Mouse (Mus musculus) activated CD4-positive, CD25-positive, alpha-beta regulatory T cell, adult 4 months (primary cell): ENCODE measurements around the gene Adcy3. TPM values are rescaled to one million over a fixed set of nuclear protein-coding genes. Genes with fewer than 3 reads are reported as not detected.
A peak's percentile ranks its signal among the peaks of the same experiment; 100 is the strongest.
"Not testable (repeated sequence)": the region's sequence is repeated elsewhere in the genome, so short reads cannot be mapped to it uniquely, and the experiment has no call there.

Experiments
- ATAC-seq: one replicate; pipeline ENCODE4 v1.8.0; 2017
- polyA plus RNA-seq, 2 experiments: library from polyadenylated mRNA; unstranded; fragments of 100-300 nt; shearing (Covaris generic); gene quantifications; one replicate each; pipeline ENCODE4 v1.2.1; 2017

Gene Adcy3
- polyA plus RNA-seq, 2 experiments from 2014 or later = 4.1 to 5.0 TPM

GRCm38 (mm10) chr12:4184648-4185047 lies 51.7 kb downstream of the Adcy3 start:
- ATAC-seq = no peak

GRCm38 (mm10) chr12:4188171-4189059 lies 55.5 kb downstream of the Adcy3 start:
- no peak for ATAC-seq

DNA sequence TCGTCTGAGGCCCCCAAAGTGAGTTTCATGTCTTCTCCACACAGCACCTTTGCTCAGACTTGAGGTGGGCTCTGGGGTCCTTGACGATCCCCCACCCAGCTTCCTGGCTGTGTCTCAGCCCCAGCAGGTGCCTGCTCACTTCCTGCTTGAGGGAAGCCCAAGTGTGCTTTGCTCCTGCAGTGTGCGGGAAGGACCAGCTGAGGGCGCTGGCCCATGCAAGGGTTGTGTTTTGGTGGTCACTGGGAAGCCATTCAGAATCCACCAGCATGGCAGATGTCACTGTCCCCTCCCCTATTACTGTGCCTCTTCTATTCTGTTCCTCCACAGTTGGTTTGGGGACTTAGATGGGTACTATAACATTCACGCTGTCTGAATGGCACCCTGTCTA lies 56.2 kb downstream of the Adcy3 start:
- ATAC-seq = no peak

- no peak for ATAC-seq
These were observed 59.6 kb downstream of the Adcy3 start for GRCm38 (mm10) chr12:4192514-4192913.

- ATAC-seq = no peak
These were observed 60.3 kb downstream of the Adcy3 start for GRCm38 (mm10) chr12:4193025-4193740.

- ATAC-seq = no peak
These were observed 61.7 kb downstream of the Adcy3 start for GRCm38 (mm10) chr12:4194643-4195042.

DNA sequence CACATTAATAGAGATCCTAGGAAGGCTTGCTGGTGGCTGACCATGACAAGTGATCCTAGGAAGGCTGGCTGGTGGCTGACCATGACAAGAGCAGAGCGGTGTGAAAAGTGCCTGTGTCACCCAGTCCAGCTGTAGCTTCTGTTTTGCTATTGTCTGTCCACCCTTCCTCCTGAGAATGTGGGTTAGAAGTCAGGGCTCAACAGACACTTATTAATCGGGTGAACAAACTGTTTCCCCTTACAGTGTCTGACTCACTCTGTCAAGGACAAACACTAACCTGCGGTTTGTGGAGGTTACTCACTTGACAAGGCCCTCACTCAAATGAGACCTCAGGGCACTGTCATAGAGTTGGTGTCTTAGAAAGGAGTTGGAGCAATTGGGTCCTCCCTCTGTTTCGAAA lies 65.8 kb downstream of the Adcy3 start:
- no peak for ATAC-seq

DNA sequence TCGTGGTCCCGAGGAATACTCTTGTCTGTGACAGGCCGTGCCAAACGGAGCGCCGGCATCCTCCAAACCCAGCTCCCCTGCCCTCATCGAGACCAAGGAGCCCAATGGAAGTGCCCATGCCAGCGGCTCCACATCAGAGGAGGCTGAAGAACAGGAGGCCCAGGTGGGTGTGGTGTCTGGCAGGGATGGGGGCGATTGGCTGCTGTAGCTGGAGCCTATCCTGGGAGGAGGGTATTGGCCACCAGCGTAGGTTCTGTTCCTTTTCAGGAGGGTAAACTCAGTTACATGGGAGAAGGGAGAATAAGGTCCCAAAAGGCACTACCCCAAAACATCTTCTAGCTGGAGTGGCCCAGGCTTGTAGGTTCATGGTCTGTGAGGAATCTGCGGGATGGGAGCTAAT lies 66.4 kb downstream of the Adcy3 start:
- no peak for ATAC-seq

DNA sequence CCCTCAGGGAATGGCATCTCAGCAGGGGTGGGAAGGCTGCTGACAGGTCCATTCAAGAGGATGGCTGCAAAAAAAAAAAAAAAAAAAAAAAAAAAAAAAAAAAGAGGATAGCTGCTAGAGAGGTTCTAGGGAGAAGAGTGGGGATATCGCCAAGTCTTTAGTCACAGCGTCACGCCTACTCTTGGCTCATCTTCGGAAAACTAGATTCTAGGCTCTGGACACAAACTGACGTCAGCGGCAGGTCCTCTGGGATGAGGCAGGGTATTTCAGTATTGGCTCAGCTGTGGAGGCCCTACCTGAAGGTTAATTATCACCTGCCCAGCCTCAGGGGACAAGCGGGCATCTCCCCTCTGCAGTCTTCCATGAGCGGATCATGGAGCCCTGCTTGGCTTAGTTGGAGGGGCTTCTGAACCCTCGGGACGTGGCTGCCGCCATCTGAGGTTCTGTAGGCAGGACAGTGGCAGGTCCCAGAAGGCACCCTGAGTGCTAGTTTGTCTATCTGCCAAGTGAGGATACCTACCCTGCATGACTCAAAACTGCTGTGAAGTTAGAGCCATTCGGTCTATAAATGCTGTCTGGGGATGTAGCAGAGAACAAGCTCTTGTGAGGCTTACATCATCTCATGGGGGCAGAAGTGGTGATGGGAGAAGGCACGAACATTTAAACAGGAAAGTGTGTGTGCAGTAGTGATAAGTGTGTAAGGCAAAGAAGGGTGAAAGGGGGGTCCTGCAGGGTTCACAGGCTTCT lies 68.7 kb downstream of the Adcy3 start:
- no peak for ATAC-seq

DNA sequence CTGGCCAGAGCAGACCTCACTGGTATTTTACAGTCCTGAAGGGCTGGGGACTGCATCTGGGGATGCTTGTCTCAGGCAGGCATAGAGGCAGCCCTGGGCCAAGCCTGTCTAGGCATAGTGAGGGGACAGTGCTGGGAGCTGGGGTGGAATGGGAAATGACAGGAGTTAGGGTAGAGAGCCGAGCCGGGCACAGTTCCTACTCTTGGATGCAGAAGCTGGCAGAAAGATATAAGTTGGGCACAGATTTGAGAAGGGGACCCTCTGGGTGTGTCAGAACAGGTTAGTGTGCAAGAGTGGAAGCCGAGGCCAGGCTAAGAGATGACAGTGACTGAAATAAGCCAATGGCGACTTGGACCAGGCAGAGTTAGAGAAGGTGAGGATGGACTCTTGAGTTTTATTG lies 69.3 kb downstream of the Adcy3 start:
- no peak for ATAC-seq

- no peak for ATAC-seq
These were observed 73.2 kb downstream of the Adcy3 start for GRCm38 (mm10) chr12:4206106-4206505.

- peak; percentile 92 for ATAC-seq
These were observed 75.7 kb downstream of the Adcy3 start for GRCm38 (mm10) chr12:4208405-4209133.

DNA sequence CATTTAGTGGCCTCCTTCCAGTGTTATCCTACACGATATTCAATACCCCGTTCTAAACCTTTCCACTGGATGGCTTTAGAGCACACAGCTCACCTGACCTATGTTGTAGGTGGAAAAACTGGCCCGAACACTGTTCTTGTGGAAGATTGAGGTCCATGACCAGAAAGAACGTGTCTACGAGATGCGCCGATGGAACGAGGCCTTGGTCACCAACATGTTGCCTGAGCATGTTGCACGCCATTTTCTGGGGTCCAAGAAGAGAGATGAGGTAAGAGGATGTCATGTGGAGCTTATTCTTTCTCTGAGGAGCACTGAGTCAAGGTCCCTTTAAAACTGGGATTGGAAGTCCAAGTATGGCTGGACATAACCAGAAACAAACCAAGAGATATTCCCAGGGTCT lies 76.3 kb downstream of the Adcy3 start:
- ATAC-seq = no peak

DNA sequence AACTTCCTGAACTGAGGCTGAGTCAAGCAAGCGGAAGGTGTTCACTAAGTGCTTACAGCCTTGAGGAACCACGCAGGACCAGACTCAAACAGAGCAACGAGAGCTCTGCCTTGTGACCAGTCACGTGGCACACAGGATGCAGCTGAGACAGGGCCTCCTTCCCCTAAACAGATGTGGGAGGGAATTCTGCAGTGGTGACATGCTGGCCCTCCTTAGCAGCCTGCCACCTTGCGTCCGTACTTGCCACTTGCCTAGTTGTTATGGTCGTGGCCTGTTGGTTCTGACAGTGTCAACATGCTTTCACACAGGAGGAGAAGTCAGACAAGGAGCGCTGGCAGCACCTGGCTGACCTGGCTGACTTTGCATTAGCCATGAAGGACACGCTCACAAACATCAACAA lies 78.3 kb downstream of the Adcy3 start:
- ATAC-seq = no peak

GRCm38 (mm10) chr12:4212908-4213307 lies 80.0 kb downstream of the Adcy3 start:
- no peak for ATAC-seq

GRCm38 (mm10) chr12:4230156-4230555 lies 97.3 kb downstream of the Adcy3 start:
- no peak for ATAC-seq

GRCm38 (mm10) chr12:4232777-4233176 lies 99.9 kb downstream of the Adcy3 start:
- ATAC-seq = no peak

- peak; percentile 94 for ATAC-seq
These were observed 100.9 kb downstream of the Adcy3 start, which contains the start of the genes Ptrhd1 and Cenpo for GRCm38 (mm10) chr12:4233572-4234508. Gene Ptrhd1 (plus strand): TSS chr12:4234027. Gene Cenpo (minus strand): TSS chr12:4234294.

DNA sequence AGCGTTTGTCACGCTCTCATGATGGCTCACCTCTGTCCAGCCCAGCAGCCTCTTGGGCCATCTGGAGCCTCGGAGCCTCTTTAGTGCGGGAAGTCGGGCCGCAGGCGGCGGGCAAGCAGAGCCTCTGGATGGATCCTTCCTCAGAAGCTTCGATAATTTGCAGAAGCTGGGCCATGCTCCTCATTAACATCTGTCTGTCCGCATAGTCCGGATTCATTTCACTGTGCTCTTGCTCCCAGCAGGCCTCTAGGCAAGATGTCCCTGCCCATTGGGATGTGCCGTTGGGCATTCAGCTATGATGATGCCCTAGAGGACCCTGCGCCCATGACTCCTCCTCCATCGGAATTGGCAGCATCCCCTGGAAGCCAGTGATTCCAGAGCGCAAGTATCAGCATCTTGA lies 104.6 kb downstream of the Adcy3 start:
- no peak for ATAC-seq

DNA sequence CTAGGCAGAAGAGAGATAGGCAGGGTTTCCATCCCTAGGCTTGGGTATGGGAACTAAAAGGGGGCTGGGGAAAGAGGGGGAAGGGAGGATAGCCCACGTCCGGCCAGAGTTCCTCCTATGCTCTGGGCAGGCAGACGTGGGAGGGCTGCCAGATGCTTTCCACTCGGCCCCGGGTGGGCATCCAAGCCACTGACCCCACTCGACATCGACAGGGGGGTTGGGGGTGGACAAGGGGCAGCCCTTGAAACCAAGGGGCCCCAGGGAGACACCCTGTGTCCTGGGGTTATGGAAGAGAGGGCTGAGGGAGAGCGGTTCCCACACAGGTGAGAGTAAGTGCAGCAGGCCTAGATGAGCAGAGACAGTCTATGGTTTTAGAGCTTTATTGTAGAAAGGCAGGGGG lies 107.4 kb downstream of the Adcy3 start:
- not testable (repeated sequence) for ATAC-seq

DNA sequence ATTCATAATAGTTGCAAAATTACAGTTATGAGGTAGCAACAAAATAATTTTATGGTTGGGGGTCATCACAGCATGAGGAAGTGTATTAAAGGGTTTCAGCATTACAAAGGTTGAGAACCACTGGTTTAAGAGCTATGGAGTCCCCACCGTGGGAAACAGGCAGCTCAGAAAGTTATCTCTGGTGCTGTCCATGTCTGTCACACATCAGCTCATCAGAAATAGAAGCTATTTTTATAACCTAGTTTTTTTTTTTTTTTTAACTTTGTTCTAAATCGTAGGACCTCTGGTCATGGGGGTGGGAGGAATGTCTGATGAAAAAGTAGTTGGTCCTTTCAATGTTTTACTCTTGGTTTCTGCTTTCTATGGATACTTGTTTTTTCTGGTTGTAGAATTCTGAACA lies 110.9 kb downstream of the Adcy3 start:
- ATAC-seq = no peak
